Mouse (Mus musculus) ES-E14 (cell line): ENCODE data around the gene Gck.

Experiments
- CHD2 ChIP-seq: IDR thresholded peaks from 2 replicates; pipeline ENCODE4 v1.6.1; 2014; ENCODE audit warnings: mild to moderate bottlenecking, low read depth, low read length, inconsistent platforms
- ZC3H11A ChIP-seq: IDR thresholded peaks from 2 replicates; pipeline ENCODE4 v1.6.1; 2012; ENCODE audit warnings: low read depth, mild to moderate bottlenecking, inconsistent platforms, low read length, borderline replicate concordance
- ZNF384 ChIP-seq: IDR thresholded peaks from 2 replicates; pipeline ENCODE4 v1.6.1; 2012; ENCODE audit warnings: low read depth, low read length, inconsistent platforms

DNA sequence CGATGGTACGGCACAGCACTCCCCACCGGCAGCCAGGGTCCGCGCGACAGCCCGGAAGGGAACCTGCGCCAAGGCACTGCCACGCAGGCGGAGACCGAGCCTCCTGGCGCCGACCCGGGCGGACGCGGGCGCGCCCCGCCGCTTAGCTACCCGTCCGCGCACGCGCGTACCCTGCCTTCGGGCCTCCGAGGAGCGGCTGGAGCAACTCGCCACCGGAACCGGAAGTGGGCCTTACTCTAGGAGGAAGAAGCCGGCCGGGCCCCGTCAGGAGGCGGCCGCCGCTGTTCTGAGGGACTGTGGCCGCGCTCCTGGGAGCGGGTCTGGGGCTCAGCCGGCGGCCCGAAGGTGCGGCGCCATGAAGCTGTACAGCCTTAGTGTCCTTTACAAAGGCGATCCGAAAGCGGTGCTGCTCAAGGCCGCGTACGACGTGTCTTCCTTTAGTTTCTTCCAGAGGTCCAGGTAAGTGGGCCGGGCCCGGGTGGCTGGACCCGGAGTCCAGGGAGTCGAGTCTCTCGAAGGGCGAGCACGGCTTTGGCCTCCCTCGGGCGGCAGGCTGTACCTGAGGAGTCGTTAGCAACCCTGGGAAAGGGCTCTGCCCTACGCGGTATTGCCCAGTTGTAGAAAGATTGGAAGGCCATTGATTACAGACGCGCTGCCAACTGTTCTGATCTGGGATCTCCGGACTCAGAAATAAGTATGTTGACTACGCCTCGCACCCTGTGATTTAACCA, 5.8 kb upstream of the Gck start, which contains the start of gene Ykt6:
- no peak for TF ChIP-seq CHD2
- no peak for TF ChIP-seq ZNF384
- no peak for TF ChIP-seq ZC3H11A
